Mouse (Mus musculus): ENCODE measurements at regions not wholly inside any gene's neighbourhood (a gene's known extent, or its start where the extent isn't known, plus 50 kb on each side); places are given as distances from the start of the nearest gene placed in this dataset.
"Not testable (repeated sequence)": the region's sequence is repeated elsewhere in the genome, so short reads cannot be mapped to it uniquely, and the experiment has no call there.

DNA sequence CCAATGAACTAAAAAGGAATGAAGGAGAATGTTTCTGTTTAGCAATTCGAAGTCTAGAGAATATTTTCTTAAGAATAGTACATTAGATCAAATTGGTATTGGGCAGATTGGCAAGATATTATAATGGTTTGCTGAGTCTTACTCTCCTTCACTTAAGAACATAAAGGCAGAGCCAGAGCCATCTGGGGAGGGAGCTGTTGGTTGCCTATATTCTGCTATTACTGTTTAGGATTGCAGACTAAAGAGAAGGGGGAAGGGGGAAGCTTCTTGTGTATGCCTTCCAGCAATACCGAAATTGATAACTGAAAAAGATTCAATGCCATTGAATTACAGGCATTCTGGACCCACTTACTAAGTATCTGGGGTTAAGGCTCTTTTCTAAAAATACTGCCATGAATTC lies 171.1 kb upstream of the Edil3 start:
- no peak for ATAC-seq
- H3K27ac ChIP-seq (ENCODE audit: low read depth, low read length) = no peak overlapping the region
- H3K9me3 ChIP-seq (ENCODE audit: control insufficient read depth, low read length) = no peaks in the 10 kb centered on the region
- H3K27me3 ChIP-seq (replicated peaks; ENCODE audit: control insufficient read depth, insufficient read depth, low read length) = no peaks in the 10 kb centered on the region
- H3K4me1 ChIP-seq (ENCODE audit: control insufficient read depth, insufficient read depth, low read depth, low read length) = no peaks in the 10 kb centered on the region
- H3K4me2 ChIP-seq (ENCODE audit: low read length) = no peak overlapping the region
- H3K9ac ChIP-seq (ENCODE audit: low read depth, low read length) = no peak overlapping the region
- H3K4me3 ChIP-seq (ENCODE audit: low read length) = no peak overlapping the region
- 76% methylated on average over 2 of the region's 2 CpGs for WGBS
- no peaks in the 10 kb centered on the region for H3K36me3 ChIP-seq (ENCODE audit: control insufficient read depth, insufficient read depth, low read length)

DNA sequence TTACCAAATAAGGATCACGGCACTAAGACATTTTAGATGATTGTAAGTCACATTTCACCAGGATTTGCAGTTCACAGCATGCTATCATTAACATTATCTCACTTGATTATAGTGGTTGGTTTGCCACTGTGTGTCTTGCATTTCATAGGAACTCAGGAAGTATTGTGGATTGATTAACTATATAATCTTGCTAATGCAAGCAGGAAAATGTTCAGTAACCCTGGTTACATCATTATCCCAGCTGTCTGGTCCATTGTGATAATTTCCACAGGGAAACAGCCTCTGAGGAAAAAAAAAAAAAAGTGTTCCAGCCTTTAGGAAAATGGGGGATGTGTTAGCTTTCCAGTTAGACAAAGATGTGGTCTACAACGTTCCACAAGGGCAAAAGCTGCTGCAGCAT lies 170.2 kb upstream of the Edil3 start:
- H3K4me3 ChIP-seq (ENCODE audit: low read length) = no peak overlapping the region
- no peak overlapping the region for H3K27ac ChIP-seq (ENCODE audit: low read depth, low read length)
- ATAC-seq = no peak
- no peaks in the 10 kb centered on the region for H3K4me1 ChIP-seq (ENCODE audit: control insufficient read depth, insufficient read depth, low read depth, low read length)
- H3K27me3 ChIP-seq (replicated peaks; ENCODE audit: control insufficient read depth, insufficient read depth, low read length) = no peaks in the 10 kb centered on the region
- H3K9me3 ChIP-seq (ENCODE audit: control insufficient read depth, low read length) = no peaks in the 10 kb centered on the region
- 34% methylated on average over 2 of the region's 2 CpGs for WGBS
- no peak overlapping the region for H3K4me2 ChIP-seq (ENCODE audit: low read length)
- no peaks in the 10 kb centered on the region for H3K36me3 ChIP-seq (ENCODE audit: control insufficient read depth, insufficient read depth, low read length)
- H3K9ac ChIP-seq (ENCODE audit: low read depth, low read length) = no peak overlapping the region

DNA sequence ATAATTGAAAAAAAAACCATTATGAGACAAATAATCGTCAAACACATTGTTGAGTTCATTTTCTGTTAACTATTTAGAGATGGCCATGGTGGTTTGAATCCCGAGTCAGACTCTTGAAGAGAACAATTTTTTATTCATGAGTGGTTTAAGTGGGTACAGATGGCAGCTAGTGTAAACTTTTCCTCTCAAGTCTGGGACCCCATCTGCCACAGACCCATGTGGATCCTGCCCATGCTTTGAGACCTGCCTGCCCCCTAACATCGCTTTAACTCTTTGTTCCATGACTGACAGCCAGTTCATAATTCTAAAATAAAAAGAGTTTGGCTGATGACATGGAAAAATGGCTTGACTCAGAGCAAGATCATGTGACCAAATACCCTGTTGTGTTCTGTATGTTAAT lies 166.2 kb upstream of the Edil3 start:
- no peaks in the 10 kb centered on the region for H3K4me1 ChIP-seq (ENCODE audit: control insufficient read depth, insufficient read depth, low read depth, low read length)
- no peaks in the 10 kb centered on the region for H3K27me3 ChIP-seq (replicated peaks; ENCODE audit: control insufficient read depth, insufficient read depth, low read length)
- no peak overlapping the region for H3K4me2 ChIP-seq (ENCODE audit: low read length)
- no peak overlapping the region for H3K4me3 ChIP-seq (ENCODE audit: low read length)
- H3K27ac ChIP-seq (ENCODE audit: low read depth, low read length) = no peak overlapping the region
- H3K9me3 ChIP-seq (ENCODE audit: control insufficient read depth, low read length) = no peaks in the 10 kb centered on the region
- 80% methylated on average over 3 of the region's 3 CpGs for WGBS
- no peak for ATAC-seq
- no peaks in the 10 kb centered on the region for H3K36me3 ChIP-seq (ENCODE audit: control insufficient read depth, insufficient read depth, low read length)
- H3K9ac ChIP-seq (ENCODE audit: low read depth, low read length) = no peak overlapping the region

DNA sequence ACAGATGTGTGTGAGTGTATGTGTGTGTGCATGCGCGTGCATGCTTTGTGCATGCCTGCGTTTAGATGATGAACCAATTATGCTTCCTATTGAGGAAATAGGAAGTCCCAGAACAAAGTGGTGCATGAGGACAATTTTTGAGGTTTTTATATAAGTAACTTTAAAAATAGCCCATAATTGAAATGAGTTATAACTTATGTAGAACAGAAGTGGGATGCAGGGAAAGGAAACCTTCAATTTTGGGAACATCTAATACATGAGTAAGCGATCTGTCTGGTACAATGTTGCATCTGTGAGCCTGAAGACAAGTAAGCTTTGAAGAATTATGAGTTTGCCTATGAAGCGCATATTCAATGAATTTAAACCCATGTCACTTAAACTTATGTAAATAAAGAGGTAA lies 145.4 kb upstream of the Edil3 start:
- Histone ChIP-seq H3K27me3 (replicated peaks; ENCODE audit: control insufficient read depth, insufficient read depth, low read length) (no peaks in the 10 kb centered on the region), H3K27ac (ENCODE audit: low read depth, low read length) (no peak overlapping the region), H3K4me1 (ENCODE audit: control insufficient read depth, insufficient read depth, low read depth, low read length) (no peaks in the 10 kb centered on the region), H3K9ac (ENCODE audit: low read depth, low read length) (no peak overlapping the region), H3K4me2 (ENCODE audit: low read length) (no peak overlapping the region), H3K4me3 (ENCODE audit: low read length) (no peak overlapping the region), H3K36me3 (ENCODE audit: control insufficient read depth, insufficient read depth, low read length) (no peaks in the 10 kb centered on the region), H3K9me3 (ENCODE audit: control insufficient read depth, low read length) (no peaks in the 10 kb centered on the region)
- no peak for ATAC-seq
- WGBS = 93% methylated on average over 5 of the region's 5 CpGs

DNA sequence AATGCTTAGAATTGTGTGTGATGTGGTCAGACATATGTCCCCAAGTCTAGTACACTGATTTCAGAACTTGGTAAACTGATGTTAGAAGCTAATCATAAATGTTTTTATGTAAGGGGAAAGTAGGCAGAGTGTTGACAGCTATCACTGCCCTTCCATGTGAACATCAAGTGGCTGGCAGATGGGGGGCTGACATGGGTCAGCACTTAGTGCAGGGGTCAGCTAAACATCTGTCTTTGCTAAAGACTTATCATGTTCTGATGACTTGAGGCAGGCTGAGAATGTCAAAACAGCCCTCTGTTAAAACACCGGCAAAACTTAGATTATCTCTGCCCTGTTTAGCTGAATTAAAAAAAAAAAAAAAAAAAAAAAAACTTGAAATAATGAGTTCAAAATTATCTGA lies 116.7 kb upstream of the Edil3 start:
- no peak overlapping the region for H3K9ac ChIP-seq (ENCODE audit: low read depth, low read length)
- ATAC-seq = no peak
- no peak overlapping the region for H3K4me2 ChIP-seq (ENCODE audit: low read length)
- H3K27ac ChIP-seq (ENCODE audit: low read depth, low read length) = no peak overlapping the region
- no peaks in the 10 kb centered on the region for H3K36me3 ChIP-seq (ENCODE audit: control insufficient read depth, insufficient read depth, low read length)
- no peak overlapping the region for H3K4me3 ChIP-seq (ENCODE audit: low read length)
- H3K9me3 ChIP-seq (ENCODE audit: control insufficient read depth, low read length) = no peaks in the 10 kb centered on the region
- 66% methylated on average over 1 of the region's 1 CpGs for WGBS
- H3K4me1 ChIP-seq (ENCODE audit: control insufficient read depth, insufficient read depth, low read depth, low read length) = no peaks in the 10 kb centered on the region
- H3K27me3 ChIP-seq (replicated peaks; ENCODE audit: control insufficient read depth, insufficient read depth, low read length) = no peaks in the 10 kb centered on the region

GRCm38 (mm10) chr13:88729626-88730025 lies 91.6 kb upstream of the Edil3 start:
- H3K4me1 ChIP-seq (ENCODE audit: control insufficient read depth, insufficient read depth, low read depth, low read length); H3K9me3 ChIP-seq (ENCODE audit: control insufficient read depth, low read length); H3K4me2 ChIP-seq (ENCODE audit: low read length); H3K27ac ChIP-seq (ENCODE audit: low read depth, low read length); H3K9ac ChIP-seq (ENCODE audit: low read depth, low read length); ATAC-seq; H3K36me3 ChIP-seq (ENCODE audit: control insufficient read depth, insufficient read depth, low read length); H3K4me3 ChIP-seq (ENCODE audit: low read length); H3K27me3 ChIP-seq (replicated peaks; ENCODE audit: control insufficient read depth, insufficient read depth, low read length): not testable (repeated sequence)
- WGBS = 95% methylated on average over 2 of the region's 2 CpGs

DNA sequence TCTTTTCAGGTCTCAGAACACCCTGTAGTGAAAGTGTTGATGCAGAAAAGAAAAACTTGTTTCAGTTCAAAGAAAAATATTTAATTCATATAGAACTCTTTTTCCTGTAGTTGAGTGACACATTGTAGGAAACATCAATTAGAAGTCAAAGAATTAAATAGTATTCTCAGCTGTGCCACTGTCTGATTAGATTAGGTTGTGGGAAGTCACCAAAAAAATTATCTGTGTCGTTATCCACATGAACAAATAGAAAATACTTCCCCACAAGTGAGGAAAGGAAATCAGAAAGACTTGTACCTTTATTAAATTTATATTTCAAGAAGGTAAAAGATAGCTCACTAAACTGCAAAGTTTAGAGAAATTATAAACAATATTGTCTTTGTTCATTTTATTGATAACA lies 71.4 kb upstream of the Edil3 start:
- no peaks in the 10 kb centered on the region for H3K4me1 ChIP-seq (ENCODE audit: control insufficient read depth, insufficient read depth, low read depth, low read length)
- H3K27me3 ChIP-seq (replicated peaks; ENCODE audit: control insufficient read depth, insufficient read depth, low read length) = no peaks in the 10 kb centered on the region
- H3K27ac ChIP-seq (ENCODE audit: low read depth, low read length) = no peak overlapping the region
- WGBS = 68% methylated on average over 1 of the region's 1 CpGs
- H3K4me3 ChIP-seq (ENCODE audit: low read length) = no peak overlapping the region
- no peak for ATAC-seq
- H3K9ac ChIP-seq (ENCODE audit: low read depth, low read length) = no peak overlapping the region
- no peaks in the 10 kb centered on the region for H3K9me3 ChIP-seq (ENCODE audit: control insufficient read depth, low read length)
- no peak overlapping the region for H3K4me2 ChIP-seq (ENCODE audit: low read length)
- H3K36me3 ChIP-seq (ENCODE audit: control insufficient read depth, insufficient read depth, low read length) = no peaks in the 10 kb centered on the region

All from hindbrain, embryonic 16.5 days (tissue).